Mouse (Mus musculus): ENCODE measurements around the gene Uck1. TPM values are rescaled to one million over a fixed set of nuclear protein-coding genes. Genes with fewer than 3 reads are reported as not detected.

Gene Uck1
- polyA plus RNA-seq, 1 experiment from 2014 or later = 64.1 TPM

DNA sequence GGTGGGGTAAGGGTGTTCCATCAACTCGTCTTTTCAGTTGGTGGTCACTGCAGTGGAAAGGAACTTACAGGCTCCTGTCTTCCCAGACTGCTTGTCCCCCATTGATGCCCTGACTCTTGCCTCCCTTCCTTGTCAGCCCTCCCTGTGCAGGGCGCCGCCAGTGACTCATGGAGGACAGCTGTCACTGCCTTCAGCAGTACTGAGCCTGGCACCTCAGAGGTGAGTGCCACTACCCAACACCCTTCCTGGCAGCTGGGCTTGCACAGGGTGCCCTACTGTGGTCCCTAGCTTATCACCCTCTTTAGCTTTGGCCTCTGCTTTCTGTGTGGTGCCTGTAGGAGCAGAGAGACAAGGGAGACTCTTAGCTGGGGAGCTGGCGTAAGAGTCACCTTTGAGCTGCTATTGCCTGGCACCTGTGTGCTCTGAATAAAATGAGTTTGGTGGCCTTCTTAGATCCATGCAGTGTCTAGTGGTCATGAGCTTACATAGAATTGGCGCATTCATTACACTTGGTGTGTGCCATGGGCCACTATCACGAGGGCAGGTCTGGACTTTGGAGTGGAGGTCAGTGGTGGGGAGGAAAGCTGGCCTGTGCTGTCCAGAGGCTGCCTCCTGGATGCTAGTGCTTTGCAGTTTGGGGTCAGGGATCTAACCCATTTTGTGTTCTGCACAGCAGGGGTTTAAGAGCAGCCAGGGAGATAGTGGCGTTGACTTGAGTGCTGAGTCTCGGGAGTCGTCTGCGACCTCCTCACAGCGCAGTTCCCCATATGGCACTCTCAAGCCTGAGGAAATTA is 41.2 kb downstream of the Uck1 start:
- H3K36me3 ChIP-seq (ENCODE audit: control insufficient read depth, insufficient read depth, low read length) = peaks cover 59% of the 10 kb centered on the region
- 85% methylated on average over 11 of the region's 11 CpGs for WGBS
- no peaks in the 10 kb centered on the region for H3K4me1 ChIP-seq (replicated peaks; ENCODE audit: control insufficient read depth, insufficient read depth, low read length)
- no peaks in the 10 kb centered on the region for H3K27me3 ChIP-seq (ENCODE audit: control insufficient read depth, insufficient read depth, low read length)
- no peak for ATAC-seq (ENCODE audit: low FRiP score)
- no peak overlapping the region for H3K4me3 ChIP-seq (ENCODE audit: low read depth, low read length)
- H3K4me2 ChIP-seq (replicated peaks; ENCODE audit: low read depth, low read length) = no peak overlapping the region
- no peaks in the 10 kb centered on the region for H3K9me3 ChIP-seq (ENCODE audit: control insufficient read depth, low read length)
- H3K9ac ChIP-seq (ENCODE audit: low read depth, low read length) = no peak overlapping the region
- no peak overlapping the region for H3K27ac ChIP-seq (ENCODE audit: low read depth, low read length)
- no peak for DNase-seq (ENCODE audit: low spot score)

DNA sequence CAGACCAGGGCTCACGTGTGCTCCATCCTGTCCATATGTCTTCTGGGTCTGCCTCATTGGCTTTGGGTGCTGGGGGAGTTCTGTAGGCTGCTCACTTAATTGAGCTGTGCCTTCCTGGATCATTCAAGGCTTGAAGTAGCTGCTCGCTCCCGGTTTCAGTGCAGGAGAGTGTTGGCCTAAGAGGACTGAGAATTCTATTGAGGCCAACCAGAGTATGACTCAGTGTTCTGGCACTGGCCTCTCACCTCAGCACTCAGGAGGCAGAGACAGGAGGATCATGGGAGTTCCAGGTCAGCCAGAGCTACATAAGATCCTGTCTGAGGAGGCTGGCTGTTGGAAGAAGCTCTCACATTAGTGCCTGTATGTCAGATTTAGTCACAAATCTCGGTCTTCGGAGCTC is 41.8 kb downstream of the Uck1 start:
- ATAC-seq (ENCODE audit: low FRiP score) (no peak), DNase-seq (ENCODE audit: low spot score) (no peak)
- no peaks in the 10 kb centered on the region for H3K4me1 ChIP-seq (replicated peaks; ENCODE audit: control insufficient read depth, insufficient read depth, low read length)
- peaks cover 56% of the 10 kb centered on the region for H3K36me3 ChIP-seq (ENCODE audit: control insufficient read depth, insufficient read depth, low read length)
- H3K27ac ChIP-seq (ENCODE audit: low read depth, low read length) = no peak overlapping the region
- no peak overlapping the region for H3K4me2 ChIP-seq (replicated peaks; ENCODE audit: low read depth, low read length)
- no peaks in the 10 kb centered on the region for H3K27me3 ChIP-seq (ENCODE audit: control insufficient read depth, insufficient read depth, low read length)
- WGBS = 96% methylated on average over 5 of the region's 5 CpGs
- no peak overlapping the region for H3K9ac ChIP-seq (ENCODE audit: low read depth, low read length)
- H3K4me3 ChIP-seq (ENCODE audit: low read depth, low read length) = no peak overlapping the region
- no peaks in the 10 kb centered on the region for H3K9me3 ChIP-seq (ENCODE audit: control insufficient read depth, low read length)

DNA sequence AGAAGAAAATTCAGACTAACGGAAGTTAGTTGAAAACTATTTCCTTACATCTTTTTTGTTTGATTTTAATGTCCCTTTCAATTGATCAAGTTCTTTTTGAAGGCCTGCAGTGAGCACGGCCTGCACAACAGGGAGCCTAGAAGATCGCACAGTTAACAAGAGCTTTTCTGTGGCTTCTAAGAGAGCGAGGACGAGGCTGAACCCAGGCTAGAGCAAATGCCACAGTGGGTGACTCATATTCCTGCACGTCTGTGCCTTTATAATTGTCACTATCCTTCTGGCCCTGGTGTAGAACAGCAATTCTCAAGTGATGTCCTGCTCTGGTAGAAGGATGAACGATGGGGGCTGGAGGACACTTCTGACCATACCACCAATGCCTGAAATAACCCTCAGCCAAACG is 42.3 kb downstream of the Uck1 start:
- 92% methylated on average over 8 of the region's 8 CpGs for WGBS
- no peak overlapping the region for H3K4me2 ChIP-seq (replicated peaks; ENCODE audit: low read depth, low read length)
- H3K4me1 ChIP-seq (replicated peaks; ENCODE audit: control insufficient read depth, insufficient read depth, low read length) = no peaks in the 10 kb centered on the region

DNA sequence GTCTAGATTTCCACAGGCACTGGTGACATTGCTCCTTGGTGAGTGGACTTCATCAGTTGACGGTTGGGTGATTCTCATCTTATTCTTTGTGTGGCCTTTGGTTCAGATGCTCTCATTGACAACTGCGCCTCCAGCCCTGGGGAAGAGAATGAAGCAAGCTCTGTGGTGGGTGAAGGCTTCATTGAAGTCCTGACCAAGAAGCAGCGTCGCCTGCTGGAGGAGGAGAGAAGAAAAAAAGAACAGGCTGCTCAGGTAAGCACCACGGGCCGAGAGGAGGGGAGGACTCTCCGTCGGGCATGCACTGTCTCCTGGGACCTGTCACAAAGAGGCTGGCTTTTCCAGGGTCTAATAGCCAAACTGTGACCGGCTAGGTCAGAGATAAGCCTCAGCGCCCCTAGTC is 43.5 kb downstream of the Uck1 start:
- H3K9me3 ChIP-seq (ENCODE audit: control insufficient read depth, low read length) = no peaks in the 10 kb centered on the region
- H3K36me3 ChIP-seq (ENCODE audit: control insufficient read depth, insufficient read depth, low read length) = peaks cover 57% of the 10 kb centered on the region
- DNase-seq (ENCODE audit: low spot score) (no peak), ATAC-seq (ENCODE audit: low FRiP score) (no peak)
- H3K4me1 ChIP-seq (replicated peaks; ENCODE audit: control insufficient read depth, insufficient read depth, low read length) = no peaks in the 10 kb centered on the region
- H3K27me3 ChIP-seq (ENCODE audit: control insufficient read depth, insufficient read depth, low read length) = no peaks in the 10 kb centered on the region
- 95% methylated on average over 10 of the region's 10 CpGs for WGBS
- H3K4me2 ChIP-seq (replicated peaks; ENCODE audit: low read depth, low read length) = no peak overlapping the region
- H3K9ac ChIP-seq (ENCODE audit: low read depth, low read length) = no peak overlapping the region
- H3K27ac ChIP-seq (ENCODE audit: low read depth, low read length) = no peak overlapping the region
- H3K4me3 ChIP-seq (ENCODE audit: low read depth, low read length) = no peak overlapping the region

More for the DNA sequence above, 42.3 kb downstream of the Uck1 start:
- Histone ChIP-seq H3K9ac (ENCODE audit: low read depth, low read length) (no peak overlapping the region), H3K27ac (ENCODE audit: low read depth, low read length) (no peak overlapping the region), H3K4me3 (ENCODE audit: low read depth, low read length) (no peak overlapping the region), H3K36me3 (ENCODE audit: control insufficient read depth, insufficient read depth, low read length) (peaks cover 55% of the 10 kb centered on the region), H3K27me3 (ENCODE audit: control insufficient read depth, insufficient read depth, low read length) (no peaks in the 10 kb centered on the region), H3K9me3 (ENCODE audit: control insufficient read depth, low read length) (no peaks in the 10 kb centered on the region)
- DNase-seq (ENCODE audit: low spot score) (no peak), ATAC-seq (ENCODE audit: low FRiP score) (no peak)

DNA sequence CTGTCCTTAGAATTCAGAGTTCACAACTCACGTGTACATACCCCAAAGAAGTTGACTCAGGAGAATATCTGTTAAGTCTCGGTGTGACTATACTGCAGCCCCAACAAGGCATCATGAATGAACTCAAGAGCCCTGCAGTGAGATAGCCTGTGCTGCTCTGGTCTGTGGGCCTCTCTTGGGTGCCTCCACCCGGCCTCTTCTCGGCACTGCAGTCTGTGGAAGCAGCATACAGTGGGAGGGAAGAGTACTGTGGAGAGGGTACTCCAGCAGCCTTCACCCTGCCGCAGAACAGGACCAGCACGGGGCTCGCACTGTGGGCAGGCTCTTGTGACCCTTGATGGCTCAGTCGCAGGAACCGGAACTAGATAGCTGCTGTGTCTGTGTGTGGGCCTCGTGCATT is 44.4 kb downstream of the Uck1 start:
- no peaks in the 10 kb centered on the region for H3K4me1 ChIP-seq (replicated peaks; ENCODE audit: control insufficient read depth, insufficient read depth, low read length)
- WGBS = 96% methylated on average over 10 of the region's 10 CpGs
- H3K4me2 ChIP-seq (replicated peaks; ENCODE audit: low read depth, low read length) = no peak overlapping the region
- H3K27me3 ChIP-seq (ENCODE audit: control insufficient read depth, insufficient read depth, low read length) = no peaks in the 10 kb centered on the region
- peaks cover 53% of the 10 kb centered on the region for H3K36me3 ChIP-seq (ENCODE audit: control insufficient read depth, insufficient read depth, low read length)
- DNase-seq (ENCODE audit: low spot score) = no peak
- H3K9ac ChIP-seq (ENCODE audit: low read depth, low read length) = no peak overlapping the region
- H3K27ac ChIP-seq (ENCODE audit: low read depth, low read length) = no peak overlapping the region
- no peak overlapping the region for H3K4me3 ChIP-seq (ENCODE audit: low read depth, low read length)
- ATAC-seq (ENCODE audit: low FRiP score) = no peak
- H3K9me3 ChIP-seq (ENCODE audit: control insufficient read depth, low read length) = no peaks in the 10 kb centered on the region

DNA sequence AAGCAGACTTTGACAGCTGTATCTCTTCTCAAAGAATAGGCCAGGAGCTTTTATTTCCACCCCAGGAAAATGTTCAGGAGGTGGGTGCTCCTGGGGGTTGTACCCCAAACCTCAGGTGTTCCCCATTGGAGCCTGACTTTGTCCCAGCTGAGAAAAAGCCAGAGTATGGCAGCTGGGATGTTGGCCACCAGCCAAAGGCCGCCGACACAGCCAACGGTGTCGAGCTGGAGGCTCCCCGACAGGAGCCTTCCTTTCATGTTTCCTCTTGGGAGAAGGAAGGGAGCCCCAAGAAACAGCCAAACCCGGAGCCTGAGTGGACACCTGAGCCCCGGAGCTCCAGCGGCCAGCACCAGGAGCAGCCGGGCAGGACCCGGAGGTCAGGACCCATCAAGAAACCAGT is 47.0 kb downstream of the Uck1 start:
- DNase-seq (ENCODE audit: low spot score) (no peak), ATAC-seq (ENCODE audit: low FRiP score) (no peak)
- WGBS = 89% methylated on average over 10 of the region's 10 CpGs
- H3K36me3 ChIP-seq (ENCODE audit: control insufficient read depth, insufficient read depth, low read length) = peaks cover 51% of the 10 kb centered on the region
- no peaks in the 10 kb centered on the region for H3K27me3 ChIP-seq (ENCODE audit: control insufficient read depth, insufficient read depth, low read length)
- no peak overlapping the region for H3K4me2 ChIP-seq (replicated peaks; ENCODE audit: low read depth, low read length)
- no peak overlapping the region for H3K4me3 ChIP-seq (ENCODE audit: low read depth, low read length)
- no peak overlapping the region for H3K27ac ChIP-seq (ENCODE audit: low read depth, low read length)
- H3K9me3 ChIP-seq (ENCODE audit: control insufficient read depth, low read length) = no peaks in the 10 kb centered on the region
- H3K4me1 ChIP-seq (replicated peaks; ENCODE audit: control insufficient read depth, insufficient read depth, low read length) = no peaks in the 10 kb centered on the region
- H3K9ac ChIP-seq (ENCODE audit: low read depth, low read length) = no peak overlapping the region

DNA sequence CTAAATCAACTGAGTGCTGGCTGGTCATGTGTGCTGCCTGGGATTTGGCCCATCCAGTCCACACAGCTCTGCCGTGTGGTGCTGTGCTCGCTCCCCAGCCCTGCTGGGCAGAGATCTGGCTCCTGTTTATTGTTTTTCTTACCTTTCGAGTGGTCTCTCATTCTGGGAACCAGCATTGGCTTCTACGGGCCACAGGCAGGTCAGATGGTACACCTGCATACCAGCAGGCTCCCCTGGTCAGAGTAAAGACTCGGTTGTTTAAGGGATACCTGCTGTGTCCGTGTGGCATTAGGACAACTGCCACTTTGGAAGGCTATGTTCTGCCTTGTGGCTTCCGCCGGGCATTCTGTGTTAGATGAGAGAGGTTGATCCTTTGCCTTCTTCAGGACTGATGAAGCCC is 48.3 kb downstream of the Uck1 start:
- Histone ChIP-seq H3K27ac (ENCODE audit: low read depth, low read length) (no peak overlapping the region), H3K4me1 (replicated peaks; ENCODE audit: control insufficient read depth, insufficient read depth, low read length) (no peaks in the 10 kb centered on the region), H3K4me3 (ENCODE audit: low read depth, low read length) (no peak overlapping the region), H3K27me3 (ENCODE audit: control insufficient read depth, insufficient read depth, low read length) (no peaks in the 10 kb centered on the region), H3K9ac (ENCODE audit: low read depth, low read length) (no peak overlapping the region), H3K4me2 (replicated peaks; ENCODE audit: low read depth, low read length) (no peak overlapping the region), H3K9me3 (ENCODE audit: control insufficient read depth, low read length) (no peaks in the 10 kb centered on the region), H3K36me3 (ENCODE audit: control insufficient read depth, insufficient read depth, low read length) (peaks cover 48% of the 10 kb centered on the region)
- 92% methylated on average over 8 of the region's 8 CpGs for WGBS
- ATAC-seq (ENCODE audit: low FRiP score) = no peak
- DNase-seq (ENCODE audit: low spot score) = no peak

DNA sequence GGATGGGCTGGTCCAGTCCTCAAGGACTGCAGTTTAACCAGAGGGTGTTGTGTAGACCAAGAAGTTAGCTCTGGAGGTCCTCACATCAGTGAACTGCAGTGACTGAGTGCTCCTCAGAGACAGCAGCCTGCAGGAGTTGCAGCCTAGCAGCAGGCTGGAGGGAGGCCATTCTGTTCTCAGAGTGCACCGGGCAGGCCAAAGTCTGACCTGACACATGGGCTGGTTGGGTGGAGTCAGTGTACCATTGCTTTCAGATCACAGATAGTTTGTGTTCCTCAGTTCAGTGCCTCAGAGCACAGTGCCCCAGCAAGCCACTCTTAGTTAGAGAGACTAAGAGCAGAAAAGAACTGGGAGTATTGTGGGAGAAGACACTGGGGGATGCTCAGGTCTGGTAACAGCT is 52.3 kb downstream of the Uck1 start:
- 100% methylated on average over 1 of the region's 1 CpGs for WGBS
- Histone ChIP-seq H3K36me3 (ENCODE audit: control insufficient read depth, insufficient read depth, low read length) (peaks cover 41% of the 10 kb centered on the region), H3K4me2 (replicated peaks; ENCODE audit: low read depth, low read length) (no peak overlapping the region), H3K27ac (ENCODE audit: low read depth, low read length) (no peak overlapping the region), H3K27me3 (ENCODE audit: control insufficient read depth, insufficient read depth, low read length) (no peaks in the 10 kb centered on the region), H3K4me3 (ENCODE audit: low read depth, low read length) (no peak overlapping the region), H3K9me3 (ENCODE audit: control insufficient read depth, low read length) (no peaks in the 10 kb centered on the region), H3K9ac (ENCODE audit: low read depth, low read length) (no peak overlapping the region), H3K4me1 (replicated peaks; ENCODE audit: control insufficient read depth, insufficient read depth, low read length) (no peaks in the 10 kb centered on the region)
- no peak for ATAC-seq (ENCODE audit: low FRiP score)
- no peak for DNase-seq (ENCODE audit: low spot score)
